Mouse (Mus musculus): ENCODE measurements around the gene Kcnh3.
"Not testable (repeated sequence)": the region's sequence is repeated elsewhere in the genome, so short reads cannot be mapped to it uniquely, and the experiment has no call there.

GRCm38 (mm10) chr15:99251111-99251510 lies 26.4 kb downstream of the Kcnh3 start:
- not testable (repeated sequence) for TF ChIP-seq CTCF (conservative IDR thresholded peaks at IDR 0.05; ENCODE audit: insufficient read depth, insufficient read length, low read depth, low read length); POLR2A (IDR thresholded peaks at IDR 0.05; ENCODE audit: low read depth, low read length)

All from kidney, adult 2 months (tissue).